Mouse (Mus musculus): ENCODE measurements around the gene Gna13. TPM values are rescaled to one million over a fixed set of nuclear protein-coding genes. Genes with fewer than 3 reads are reported as not detected.
A peak's percentile ranks its signal among the peaks of the same experiment; 100 is the strongest.

Gene Gna13
- 18.6 and 18.7 TPM in 2 replicates for polyA plus RNA-seq (2016; fragmentation: Nextera tagmentation; extraction: Ambion mirVana)

- ATAC-seq (ENCODE audit: low FRiP score, low read depth): peak; percentile 79
- Histone ChIP-seq H3K4me1 (peaks cover 48% of the 10 kb centered on the region), H3K4me2 (replicated peaks) (peak within 1 kb of the TSS; percentile 86), H3K27me3 (replicated peaks) (no peaks in the 10 kb centered on the region), H3K9me3 (no peaks in the 10 kb centered on the region), H3K36me3 (peaks cover 14% of the 10 kb centered on the region), H3K9ac (peak within 1 kb of the TSS; percentile 90), H3K27ac (peak within 1 kb of the TSS; percentile 90), H3K4me3 (peak within 1 kb of the TSS; percentile 86)
- under 1% methylated on average over 64 of the region's 89 CpGs for whole genome bisulfite sequencing
Measured at GRCm38 (mm10) chr11:109362463-109363190, at the start of gene Gna13. Gene Gna13, plus strand, starts transcription at chr11:109362831.

DNA sequence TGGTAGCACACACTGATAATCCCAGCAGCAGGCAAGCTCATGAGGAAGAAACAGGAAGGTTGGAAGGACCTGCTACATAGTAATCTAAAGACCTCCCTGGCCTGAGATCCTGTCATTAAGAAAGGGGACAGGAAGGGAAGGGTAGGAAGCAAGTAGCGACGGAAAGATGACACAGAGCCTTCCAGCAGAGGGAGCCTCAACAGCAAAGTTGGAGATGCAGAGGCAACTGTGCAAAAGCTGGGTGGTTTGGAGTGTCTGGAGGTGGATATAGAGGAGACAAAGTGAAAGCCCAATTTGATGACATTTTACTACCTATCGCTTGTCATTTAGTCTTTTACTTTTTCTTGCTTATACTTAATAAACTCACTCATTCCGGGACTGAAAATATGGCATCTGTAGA, 45.7 kb upstream of the Gna13 start:
- WGBS: 42% methylated on average over 4 of the region's 4 CpGs
- H3K36me3 ChIP-seq: no peaks in the 10 kb centered on the region
- H3K4me3 ChIP-seq: no peak overlapping the region
- H3K9me3 ChIP-seq: no peaks in the 10 kb centered on the region
- H3K27ac ChIP-seq: no peak overlapping the region
- no peak for ATAC-seq (ENCODE audit: low FRiP score, low read depth)
- H3K9ac ChIP-seq: no peak overlapping the region
- H3K4me2 ChIP-seq (replicated peaks): no peak overlapping the region
- peaks cover 6% of the 10 kb centered on the region; the same call in 1 of the 2 replicates for H3K27me3 ChIP-seq (replicated peaks)
- no peaks in the 10 kb centered on the region for H3K4me1 ChIP-seq

DNA sequence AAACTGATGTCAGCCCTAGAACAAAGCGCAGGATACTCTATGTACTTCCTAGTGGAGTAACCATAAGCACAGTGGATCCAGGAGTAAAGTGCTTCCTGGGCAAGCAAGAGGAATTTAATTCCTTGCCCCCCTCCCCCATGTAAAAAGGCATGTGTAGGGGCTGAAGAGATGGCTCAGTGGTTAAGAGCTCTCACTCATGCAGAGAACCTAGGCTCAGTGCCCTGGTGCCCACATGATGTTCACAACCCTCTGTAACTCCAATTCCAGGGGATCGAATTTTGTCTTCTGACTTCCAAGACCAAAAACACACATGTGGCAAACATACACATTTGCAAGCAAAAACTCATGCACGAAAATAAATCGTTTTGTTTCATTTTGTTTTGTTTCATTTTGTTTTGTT, 43.2 kb upstream of the Gna13 start:
- no peak overlapping the region for H3K27ac ChIP-seq
- 95% methylated on average over 4 of the region's 4 CpGs for WGBS
- H3K4me1 ChIP-seq: no peaks in the 10 kb centered on the region
- no peak overlapping the region for H3K9ac ChIP-seq
- no peaks in the 10 kb centered on the region for H3K27me3 ChIP-seq (replicated peaks)
- no peak overlapping the region for H3K4me2 ChIP-seq (replicated peaks)
- H3K9me3 ChIP-seq: no peaks in the 10 kb centered on the region
- no peaks in the 10 kb centered on the region for H3K36me3 ChIP-seq
- no peak for ATAC-seq (ENCODE audit: low FRiP score, low read depth)
- H3K4me3 ChIP-seq: no peak overlapping the region

DNA sequence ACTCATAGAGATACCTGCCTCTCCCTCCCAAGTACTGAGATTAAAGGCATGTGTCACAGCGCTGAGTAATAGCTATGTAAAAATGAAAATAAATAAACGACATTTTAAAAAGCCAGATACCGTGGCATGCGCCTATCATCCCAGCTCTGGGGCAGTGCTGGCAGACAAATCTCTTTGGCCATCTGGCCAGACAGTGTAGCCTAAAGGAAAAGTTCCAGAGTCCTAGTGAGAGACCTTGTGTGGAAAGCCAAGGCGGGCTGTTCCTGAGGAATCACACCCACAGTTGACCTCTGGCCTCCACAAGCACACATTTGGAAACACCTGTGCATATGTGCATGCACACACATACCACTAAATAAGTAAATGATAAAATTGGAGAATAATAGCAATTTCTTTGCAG, 42.7 kb upstream of the Gna13 start:
- Histone ChIP-seq H3K4me2 (replicated peaks) (no peak overlapping the region), H3K27me3 (replicated peaks) (no peaks in the 10 kb centered on the region), H3K36me3 (no peaks in the 10 kb centered on the region), H3K4me3 (no peak overlapping the region), H3K4me1 (no peaks in the 10 kb centered on the region), H3K9ac (no peak overlapping the region), H3K27ac (no peak overlapping the region), H3K9me3 (no peaks in the 10 kb centered on the region)
- ATAC-seq (ENCODE audit: low FRiP score, low read depth): no peak
- WGBS: 93% methylated on average over 5 of the region's 5 CpGs

- Histone ChIP-seq H3K36me3 (no peaks in the 10 kb centered on the region), H3K27ac (no peak overlapping the region), H3K4me1 (no peaks in the 10 kb centered on the region), H3K9ac (no peak overlapping the region), H3K4me2 (replicated peaks) (no peak overlapping the region), H3K27me3 (replicated peaks) (no peaks in the 10 kb centered on the region), H3K4me3 (no peak overlapping the region), H3K9me3 (no peaks in the 10 kb centered on the region)
- ATAC-seq (ENCODE audit: low FRiP score, low read depth): no peak
- 47% methylated on average over 8 of the region's 8 CpGs for WGBS
Measured at GRCm38 (mm10) chr11:109320361-109320933, 42.2 kb upstream of the Gna13 start.

DNA sequence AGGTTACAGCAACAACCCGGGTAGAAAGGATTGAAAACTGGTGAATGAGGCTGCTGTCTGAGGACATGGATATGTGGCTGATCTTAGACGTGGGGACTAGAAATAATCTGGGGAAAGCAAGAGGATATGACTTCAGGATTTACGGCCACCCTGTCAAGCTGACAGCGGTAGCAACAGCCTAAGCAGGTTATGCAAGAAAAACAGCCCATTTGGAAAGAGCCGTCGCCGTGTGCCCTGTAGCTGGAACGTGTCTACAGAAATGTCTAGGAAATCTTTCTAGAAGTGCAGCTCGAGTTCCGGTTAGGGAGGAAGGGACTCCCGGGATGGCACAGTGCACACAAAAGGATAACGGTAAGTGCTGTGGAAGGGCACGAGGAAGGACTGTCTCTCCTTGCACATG, 36.4 kb upstream of the Gna13 start:
- no peak overlapping the region for H3K4me2 ChIP-seq (replicated peaks)
- ATAC-seq (ENCODE audit: low FRiP score, low read depth): no peak
- no peaks in the 10 kb centered on the region for H3K36me3 ChIP-seq
- no peaks in the 10 kb centered on the region for H3K9me3 ChIP-seq
- no peak overlapping the region for H3K27ac ChIP-seq
- H3K4me1 ChIP-seq: peaks cover 3% of the 10 kb centered on the region; the same call in 1 of the 2 replicates
- no peak overlapping the region for H3K9ac ChIP-seq
- WGBS: 78% methylated on average over 13 of the region's 13 CpGs
- no peak overlapping the region for H3K4me3 ChIP-seq
- no peaks in the 10 kb centered on the region for H3K27me3 ChIP-seq (replicated peaks)

DNA sequence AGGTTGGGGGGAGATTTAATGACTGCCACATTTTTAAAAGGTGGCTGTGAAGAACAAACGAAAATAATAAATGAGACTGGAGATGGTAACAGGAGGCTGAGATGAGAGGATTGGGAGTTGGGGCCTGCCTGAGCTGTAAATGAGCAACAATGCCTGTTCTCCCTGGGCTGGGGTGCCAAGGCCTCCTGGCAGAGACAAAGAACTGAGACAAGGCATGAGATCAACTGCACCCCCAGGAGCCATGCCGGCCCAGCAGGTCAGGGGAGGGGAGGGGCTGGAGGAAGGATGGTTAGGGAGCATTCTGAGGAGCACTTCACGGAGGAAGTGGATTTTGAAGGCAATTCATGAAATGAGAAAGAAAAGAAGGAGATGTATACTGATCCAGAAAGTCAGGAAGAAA, 35.2 kb upstream of the Gna13 start:
- H3K9me3 ChIP-seq: no peaks in the 10 kb centered on the region
- no peaks in the 10 kb centered on the region for H3K36me3 ChIP-seq
- no peak overlapping the region for H3K4me3 ChIP-seq
- WGBS: 32% methylated on average over 3 of the region's 3 CpGs
- ATAC-seq (ENCODE audit: low FRiP score, low read depth): no peak
- no peak overlapping the region for H3K27ac ChIP-seq
- H3K4me2 ChIP-seq (replicated peaks): no peak overlapping the region
- no peaks in the 10 kb centered on the region for H3K27me3 ChIP-seq (replicated peaks)
- no peak overlapping the region for H3K9ac ChIP-seq
- H3K4me1 ChIP-seq: peaks cover 3% of the 10 kb centered on the region; the same call in 1 of the 2 replicates

GRCm38 (mm10) chr11:109327952-109328351, 34.7 kb upstream of the Gna13 start:
- Histone ChIP-seq H3K4me1 (peaks cover 3% of the 10 kb centered on the region; the same call in 1 of the 2 replicates), H3K27me3 (replicated peaks) (no peaks in the 10 kb centered on the region), H3K36me3 (no peaks in the 10 kb centered on the region), H3K4me3 (no peak overlapping the region), H3K27ac (no peak overlapping the region), H3K4me2 (replicated peaks) (no peak overlapping the region), H3K9ac (no peak overlapping the region), H3K9me3 (no peaks in the 10 kb centered on the region)
- no peak for ATAC-seq (ENCODE audit: low FRiP score, low read depth)
- 84% methylated on average over 10 of the region's 10 CpGs for WGBS

DNA sequence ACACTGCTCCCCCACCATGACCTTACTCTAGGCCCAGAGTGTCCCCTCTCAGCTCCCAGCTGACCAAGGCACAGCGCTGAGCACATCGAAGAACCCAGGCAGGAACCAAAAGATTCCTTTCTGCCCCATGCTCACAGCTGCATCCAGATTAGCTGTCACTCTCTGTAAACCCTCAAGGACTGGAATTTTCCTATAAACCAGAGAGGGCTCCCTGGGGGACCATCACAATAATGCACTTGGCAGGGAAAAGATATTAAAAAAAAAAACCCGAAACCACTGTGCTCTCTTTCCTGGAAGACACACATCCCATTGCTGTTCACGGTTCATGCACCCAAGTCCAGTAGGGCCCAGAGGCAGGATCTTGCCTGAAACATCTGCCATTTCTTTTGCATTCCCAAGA, 33.3 kb upstream of the Gna13 start:
- no peak overlapping the region for H3K27ac ChIP-seq
- WGBS: 69% methylated on average over 4 of the region's 4 CpGs
- no peak overlapping the region for H3K4me3 ChIP-seq
- peaks cover 3% of the 10 kb centered on the region; the same call in 1 of the 2 replicates for H3K4me1 ChIP-seq
- no peak overlapping the region for H3K4me2 ChIP-seq (replicated peaks)
- no peaks in the 10 kb centered on the region for H3K36me3 ChIP-seq
- H3K27me3 ChIP-seq (replicated peaks): no peaks in the 10 kb centered on the region
- H3K9me3 ChIP-seq: no peaks in the 10 kb centered on the region
- no peak for ATAC-seq (ENCODE audit: low FRiP score, low read depth)
- H3K9ac ChIP-seq: no peak overlapping the region

DNA sequence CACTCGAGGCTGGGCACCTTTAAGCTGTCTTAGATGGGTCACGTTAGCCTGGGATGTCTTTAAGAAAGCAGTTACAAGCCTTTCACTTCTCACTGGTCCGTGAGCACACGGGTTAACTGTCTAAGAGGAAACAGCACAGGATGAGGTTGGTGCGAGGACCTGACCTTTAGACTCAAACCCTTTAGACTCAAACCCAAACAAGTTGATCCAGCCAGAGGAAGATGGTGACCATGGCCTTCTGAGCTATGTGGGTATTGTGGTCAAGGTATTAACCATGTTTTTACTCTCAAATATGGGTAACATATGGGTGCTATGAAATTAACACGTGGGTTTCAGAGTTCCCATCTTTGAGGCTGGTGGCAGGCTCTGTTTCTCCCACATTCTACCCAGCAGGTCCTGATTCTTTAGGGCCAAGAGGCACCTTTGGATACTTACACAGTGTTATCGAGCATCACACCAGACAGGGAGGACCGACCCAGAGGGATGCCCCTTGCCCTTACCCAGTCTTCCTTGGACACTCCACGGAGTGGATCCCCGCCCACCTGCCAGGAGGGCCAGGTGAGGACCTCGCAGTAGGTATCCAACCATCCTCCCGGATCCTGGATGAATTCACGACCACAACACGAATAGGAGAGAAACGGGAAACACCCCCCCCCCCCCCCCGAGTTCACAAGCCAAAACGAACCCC, 31.8 kb upstream of the Gna13 start:
- Histone ChIP-seq H3K4me1 (peaks cover 3% of the 10 kb centered on the region; the same call in 1 of the 2 replicates), H3K9me3 (no peaks in the 10 kb centered on the region), H3K4me2 (replicated peaks) (peak overlapping the region; percentile 51), H3K27me3 (replicated peaks) (no peaks in the 10 kb centered on the region), H3K9ac (0 out of 2 replicates have a peak overlapping the region, but pooled peaks have one; percentile 6), H3K27ac (no peak overlapping the region), H3K4me3 (no peak overlapping the region), H3K36me3 (no peaks in the 10 kb centered on the region)
- peak; percentile 57 for ATAC-seq (ENCODE audit: low FRiP score, low read depth)
- 37% methylated on average over 17 of the region's 17 CpGs for WGBS

- H3K9ac ChIP-seq: 0 out of 2 replicates have a peak overlapping the region, but pooled peaks have one; percentile 6
- H3K4me2 ChIP-seq (replicated peaks): peak overlapping the region; percentile 51
- H3K9me3 ChIP-seq: no peaks in the 10 kb centered on the region
- no peak overlapping the region for H3K4me3 ChIP-seq
- H3K27ac ChIP-seq: no peak overlapping the region
- no peaks in the 10 kb centered on the region for H3K27me3 ChIP-seq (replicated peaks)
- no peaks in the 10 kb centered on the region for H3K36me3 ChIP-seq
- H3K4me1 ChIP-seq: peaks cover 3% of the 10 kb centered on the region; the same call in 1 of the 2 replicates
- 11% methylated on average over 6 of the region's 6 CpGs for WGBS
- ATAC-seq (ENCODE audit: low FRiP score, low read depth): peak; percentile 94
Measured at GRCm38 (mm10) chr11:109331424-109331824, 31.2 kb upstream of the Gna13 start.

GRCm38 (mm10) chr11:109332722-109333121, 29.9 kb upstream of the Gna13 start:
- H3K27me3 ChIP-seq (replicated peaks): no peaks in the 10 kb centered on the region
- no peak overlapping the region for H3K27ac ChIP-seq
- no peak overlapping the region for H3K9ac ChIP-seq
- H3K4me3 ChIP-seq: no peak overlapping the region
- H3K4me1 ChIP-seq: peaks cover 3% of the 10 kb centered on the region; the same call in 1 of the 2 replicates
- ATAC-seq (ENCODE audit: low FRiP score, low read depth): no peak
- no peaks in the 10 kb centered on the region for H3K9me3 ChIP-seq
- H3K36me3 ChIP-seq: no peaks in the 10 kb centered on the region
- no peak overlapping the region for H3K4me2 ChIP-seq (replicated peaks)
- 77% methylated on average over 6 of the region's 6 CpGs for WGBS

Data from neural tube, embryonic 12.5 days (tissue).